Mouse (Mus musculus) embryonic facial prominence, embryonic 11.5 days (tissue): ENCODE measurements around the gene Mrpl17. TPM values are rescaled to one million over a fixed set of nuclear protein-coding genes. Genes with fewer than 3 reads are reported as not detected.
A peak's percentile ranks its signal among the peaks of the same experiment; 100 is the strongest.

ENCODE experiments used
- ATAC-seq: fragments of 200-750 bp; cut with Nextera tagmentation; replicated peaks from 2 replicates; pipeline ENCODE4 v1.8.0; 2017; ENCODE audit warnings: low read depth; ENCODE audit not compliant: insufficient number of reproducible peaks, low FRiP score, low TSS enrichment
- DNase-seq: peaks from one replicate; pipeline ENCODE4 v3.0.0-alpha.2; 2015; ENCODE audit warnings: low spot score
- H3K27ac ChIP-seq: fragments of 300-500 bp; sonication (generic); replicated peaks from 2 replicates; pipeline ENCODE4 v1.5.1; 2014; ENCODE audit warnings: mild to moderate bottlenecking, low read depth, low read length, control low read depth
- H3K27me3 ChIP-seq: fragments of 300-500 bp; sonication (generic); 2 replicates; pipeline ENCODE4 v1.6.1; 2014; ENCODE audit warnings: mild to moderate bottlenecking, low read length, moderate library complexity, mixed read lengths; ENCODE audit not compliant: control insufficient read depth, insufficient read depth
- H3K36me3 ChIP-seq: fragments of 300-500 bp; sonication (generic); replicated peaks from 2 replicates; pipeline ENCODE4 v1.6.1; 2014; ENCODE audit warnings: low read depth, mild to moderate bottlenecking, low read length, moderate library complexity, mixed read lengths; ENCODE audit not compliant: control insufficient read depth, insufficient read depth
- H3K4me1 ChIP-seq: fragments of 300-500 bp; sonication (generic); 2 replicates; pipeline ENCODE4 v1.6.1; 2014; ENCODE audit warnings: low read length, mixed read lengths; ENCODE audit not compliant: control insufficient read depth, insufficient read depth
- H3K4me2 ChIP-seq: fragments of 300-500 bp; sonication (generic); 2 replicates; pipeline ENCODE4 v1.6.1; 2014; ENCODE audit warnings: low read depth, mild to moderate bottlenecking, control low read depth, low read length, moderate library complexity
- H3K4me3 ChIP-seq: fragments of 300-500 bp; sonication (generic); 2 replicates; pipeline ENCODE4 v1.5.1; 2014; ENCODE audit warnings: low read depth, low read length, control low read depth
- H3K9ac ChIP-seq: fragments of 300-500 bp; sonication (generic); replicated peaks from 2 replicates; pipeline ENCODE4 v1.6.1; 2014; ENCODE audit warnings: mild to moderate bottlenecking, control low read depth, low read length
- H3K9me3 ChIP-seq: fragments of 300-500 bp; sonication (generic); replicated peaks from 2 replicates; pipeline ENCODE4 v1.6.1; 2016; ENCODE audit warnings: mild to moderate bottlenecking, low read length, inconsistent platforms, mixed read lengths; ENCODE audit not compliant: control insufficient read depth
- WGBS: fragments of 180-500 bp; shearing (Covaris S2); extraction: QIAGEN DNeasy Blood & Tissue Kit; methylation state at CpG from one replicate; pipeline ENCODE4 v1.1.7; 2014; 5-methylcytosine and 5-hydroxymethylcytosine counted together
- polyA plus RNA-seq: library from polyadenylated mRNA; unstranded; fragments of >200 nt; fragmentation: Nextera tagmentation; extraction: Ambion mirVana; gene quantifications from 2 replicates; pipeline ENCODE4 v1.2.1, GENCODE M21; 2014

Gene Mrpl17
- polyA plus RNA-seq, 1 experiment from 2014 or later, result 294 TPM

GRCm38 (mm10) chr7:105796972-105797371 lies 13.9 kb downstream of the Mrpl17 start:
- Histone ChIP-seq H3K4me2 (no peak overlapping the region), H3K9me3 (no peaks in the 10 kb centered on the region), H3K27me3 (no peaks in the 10 kb centered on the region), H3K4me1 (no peaks in the 10 kb centered on the region), H3K9ac (no peak overlapping the region), H3K36me3 (no peaks in the 10 kb centered on the region), H3K27ac (no peak overlapping the region), H3K4me3 (no peak overlapping the region)
- 88% methylated on average over 3 of the region's 3 CpGs for WGBS
- DNase-seq (no peak), ATAC-seq (no peak)

GRCm38 (mm10) chr7:105795759-105796366 lies 15.0 kb downstream of the Mrpl17 start:
- H3K27ac ChIP-seq, result no peak overlapping the region
- H3K4me2 ChIP-seq, result no peak overlapping the region
- no peak overlapping the region for H3K4me3 ChIP-seq
- DNase-seq (peak; percentile 45), ATAC-seq (no peak)
- no peaks in the 10 kb centered on the region for H3K9me3 ChIP-seq
- H3K9ac ChIP-seq, result no peak overlapping the region
- no peaks in the 10 kb centered on the region for H3K36me3 ChIP-seq
- H3K27me3 ChIP-seq, result no peaks in the 10 kb centered on the region
- no peaks in the 10 kb centered on the region for H3K4me1 ChIP-seq
- WGBS, result 20% methylated on average over 7 of the region's 7 CpGs

- no peak overlapping the region for H3K9ac ChIP-seq
- no peak overlapping the region for H3K27ac ChIP-seq
- ATAC-seq, result no peak
- no peak overlapping the region for H3K4me2 ChIP-seq
- DNase-seq, result no peak
- no peaks in the 10 kb centered on the region for H3K9me3 ChIP-seq
- H3K4me3 ChIP-seq, result no peak overlapping the region
- H3K4me1 ChIP-seq, result no peaks in the 10 kb centered on the region
- no peaks in the 10 kb centered on the region for H3K36me3 ChIP-seq
- WGBS, result 85% methylated on average over 7 of the region's 7 CpGs
- no peaks in the 10 kb centered on the region for H3K27me3 ChIP-seq
These were observed 17.2 kb downstream of the Mrpl17 start for GRCm38 (mm10) chr7:105793701-105794100.

- Histone ChIP-seq H3K9ac (no peak overlapping the region), H3K4me3 (no peak overlapping the region), H3K4me1 (no peaks in the 10 kb centered on the region; the same call in 1 of the 2 replicates), H3K27ac (no peak overlapping the region), H3K27me3 (no peaks in the 10 kb centered on the region), H3K36me3 (no peaks in the 10 kb centered on the region), H3K9me3 (no peaks in the 10 kb centered on the region), H3K4me2 (no peak overlapping the region)
- WGBS, result 85% methylated on average over 1 of the region's 1 CpGs
- no peak for DNase-seq
- ATAC-seq, result no peak
These were observed 19.8 kb downstream of the Mrpl17 start for GRCm38 (mm10) chr7:105791147-105791546.

- ATAC-seq, result peak; percentile 82
- WGBS, result 1% methylated on average over 31 of the region's 97 CpGs
- H3K9ac ChIP-seq, result peak within 1 kb of the TSS; percentile 99
- H3K4me3 ChIP-seq, result peak within 1 kb of the TSS; percentile 94
- H3K27ac ChIP-seq, result peak within 1 kb of the TSS; percentile 95
- DNase-seq, result peak; percentile 70
- no peaks in the 10 kb centered on the region for H3K36me3 ChIP-seq
- H3K27me3 ChIP-seq, result no peaks in the 10 kb centered on the region
- H3K9me3 ChIP-seq, result no peaks in the 10 kb centered on the region
- peak within 1 kb of the TSS; percentile 73 for H3K4me2 ChIP-seq
- peaks cover 3% of the 10 kb centered on the region for H3K4me1 ChIP-seq
These were observed 23.4 kb downstream of the Mrpl17 start, which contains the start of gene Dchs1 for GRCm38 (mm10) chr7:105787285-105788140. TSS of gene Dchs1 (minus strand) at chr7:105787654.

- peak overlapping the region; percentile 99 for H3K9ac ChIP-seq
- H3K9me3 ChIP-seq, result no peaks in the 10 kb centered on the region
- WGBS, result 4% methylated on average over 20 of the region's 20 CpGs
- H3K4me1 ChIP-seq, result peaks cover 3% of the 10 kb centered on the region
- ATAC-seq (peak; percentile 74), DNase-seq (peak; percentile 37)
- H3K27ac ChIP-seq, result peak overlapping the region; percentile 95
- H3K4me3 ChIP-seq, result peak overlapping the region; percentile 94
- peak overlapping the region; percentile 73 for H3K4me2 ChIP-seq
- no peaks in the 10 kb centered on the region; the same call in 1 of the 2 replicates for H3K36me3 ChIP-seq
- no peaks in the 10 kb centered on the region for H3K27me3 ChIP-seq
These were observed 24.2 kb downstream of the Mrpl17 start for GRCm38 (mm10) chr7:105786506-105787284.

- Histone ChIP-seq H3K4me2 (no peak overlapping the region), H3K9me3 (no peaks in the 10 kb centered on the region), H3K36me3 (no peaks in the 10 kb centered on the region; the same call in 1 of the 2 replicates), H3K4me1 (peaks cover 3% of the 10 kb centered on the region), H3K9ac (no peak overlapping the region), H3K4me3 (no peak overlapping the region), H3K27me3 (no peaks in the 10 kb centered on the region), H3K27ac (no peak overlapping the region)
- ATAC-seq, result no peak
- DNase-seq, result no peak
- WGBS, result 17% methylated on average over 4 of the region's 4 CpGs
These were observed 26.3 kb downstream of the Mrpl17 start for GRCm38 (mm10) chr7:105784556-105784955.
